Mouse (Mus musculus) stomach, embryonic 15.5 days (tissue): ENCODE measurements at regions not wholly inside any gene's neighbourhood (a gene's known extent, or its start where the extent isn't known, plus 50 kb on each side); places are given as distances from the start of the nearest gene placed in this dataset.

Source experiments
- ATAC-seq: fragments of 200-750 bp; cut with Nextera tagmentation; 2 replicates; pipeline ENCODE4 v1.8.0; 2017; ENCODE audit warnings: low read depth, moderate number of reproducible peaks, moderate TSS enrichment; ENCODE audit not compliant: insufficient read depth, low FRiP score
- H3K27ac ChIP-seq: fragments of 300-500 bp; sonication (generic); 2 replicates; pipeline ENCODE4 v1.5.1; 2015; ENCODE audit warnings: mild to moderate bottlenecking, inconsistent platforms
- H3K27me3 ChIP-seq: fragments of 300-500 bp; sonication (generic); replicated peaks from 2 replicates; pipeline ENCODE4 v1.6.1; 2015; ENCODE audit warnings: inconsistent platforms
- H3K36me3 ChIP-seq: fragments of 300-500 bp; sonication (generic); 2 replicates; pipeline ENCODE4 v1.6.1; 2015; ENCODE audit warnings: inconsistent platforms
- H3K4me1 ChIP-seq: fragments of 300-500 bp; sonication (generic); 2 replicates; pipeline ENCODE4 v1.6.1; 2015; ENCODE audit warnings: inconsistent platforms
- H3K4me2 ChIP-seq: fragments of 300-500 bp; sonication (generic); 2 replicates; pipeline ENCODE4 v1.6.1; 2015; ENCODE audit warnings: mild to moderate bottlenecking, inconsistent platforms
- H3K4me3 ChIP-seq: fragments of 300-500 bp; sonication (generic); replicated peaks from 2 replicates; pipeline ENCODE4 v1.5.1; 2015; ENCODE audit warnings: inconsistent platforms
- H3K9ac ChIP-seq: fragments of 300-500 bp; sonication (generic); 2 replicates; pipeline ENCODE4 v1.6.1; 2015; ENCODE audit warnings: inconsistent platforms
- H3K9me3 ChIP-seq: fragments of 300-500 bp; sonication (generic); 2 replicates; pipeline ENCODE4 v1.6.1; 2016; ENCODE audit warnings: inconsistent platforms
- WGBS: fragments of 180-500 bp; shearing (Covaris S2); methylation state at CpG from one replicate; pipeline ENCODE4 v1.1.7; 2015; 5-methylcytosine and 5-hydroxymethylcytosine counted together

DNA sequence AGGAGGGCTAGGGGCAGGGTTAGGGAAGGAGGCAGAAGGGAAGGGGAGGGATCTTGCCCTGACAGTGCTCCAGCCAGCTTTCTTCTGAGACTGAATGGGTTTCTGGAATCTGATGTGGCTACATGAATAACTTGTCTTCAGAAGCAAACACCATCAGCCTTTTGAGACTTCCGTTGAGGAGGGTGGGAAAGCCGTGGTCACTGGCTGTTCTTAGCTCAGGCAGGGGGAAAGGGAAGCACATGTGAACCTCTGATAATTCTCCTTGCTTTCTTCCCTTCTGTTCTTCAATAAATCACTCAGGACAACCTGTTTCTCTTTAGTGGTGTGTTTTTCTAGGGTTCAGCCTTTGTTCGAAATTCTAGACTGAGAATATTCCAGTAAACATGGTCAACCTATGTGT lies 148.9 kb downstream of the Bcl11a start:
- 54% methylated on average over 3 of the region's 3 CpGs for WGBS
- no peak overlapping the region for H3K4me2 ChIP-seq
- no peak overlapping the region for H3K9ac ChIP-seq
- H3K9me3 ChIP-seq = no peaks in the 10 kb centered on the region
- H3K27ac ChIP-seq = no peak overlapping the region
- no peak for ATAC-seq
- H3K27me3 ChIP-seq = no peaks in the 10 kb centered on the region
- H3K4me1 ChIP-seq = no peaks in the 10 kb centered on the region
- no peaks in the 10 kb centered on the region for H3K36me3 ChIP-seq
- H3K4me3 ChIP-seq = no peak overlapping the region

DNA sequence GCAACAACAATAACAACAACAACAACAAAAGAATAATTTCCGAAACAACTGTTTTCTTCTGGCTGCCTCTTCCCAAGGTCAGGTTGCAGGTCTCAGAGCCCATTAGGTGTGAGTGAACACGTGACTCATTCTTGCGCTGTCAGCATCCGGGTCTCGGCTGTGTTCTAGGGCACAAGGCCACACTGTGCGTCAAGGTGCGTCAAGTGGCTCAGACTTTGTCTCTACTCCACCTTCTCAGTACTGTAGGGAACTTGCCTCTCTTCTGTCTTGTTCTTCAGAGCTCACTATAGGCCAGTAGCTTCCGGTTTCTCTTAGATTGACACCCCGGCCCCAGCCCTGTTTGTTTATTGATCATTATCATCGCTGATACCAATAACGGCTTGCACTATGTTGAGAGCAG lies 155.5 kb downstream of the Bcl11a start:
- H3K9ac ChIP-seq = no peak overlapping the region
- WGBS = 61% methylated on average over 11 of the region's 11 CpGs
- no peak overlapping the region for H3K27ac ChIP-seq
- no peak for ATAC-seq
- H3K27me3 ChIP-seq = no peaks in the 10 kb centered on the region
- H3K4me1 ChIP-seq = 0 out of 2 replicates have a peak, but pooled peaks cover 4% of the 10 kb centered on the region
- H3K4me2 ChIP-seq = no peak overlapping the region
- H3K4me3 ChIP-seq = no peak overlapping the region
- H3K9me3 ChIP-seq = no peaks in the 10 kb centered on the region
- no peaks in the 10 kb centered on the region for H3K36me3 ChIP-seq

DNA sequence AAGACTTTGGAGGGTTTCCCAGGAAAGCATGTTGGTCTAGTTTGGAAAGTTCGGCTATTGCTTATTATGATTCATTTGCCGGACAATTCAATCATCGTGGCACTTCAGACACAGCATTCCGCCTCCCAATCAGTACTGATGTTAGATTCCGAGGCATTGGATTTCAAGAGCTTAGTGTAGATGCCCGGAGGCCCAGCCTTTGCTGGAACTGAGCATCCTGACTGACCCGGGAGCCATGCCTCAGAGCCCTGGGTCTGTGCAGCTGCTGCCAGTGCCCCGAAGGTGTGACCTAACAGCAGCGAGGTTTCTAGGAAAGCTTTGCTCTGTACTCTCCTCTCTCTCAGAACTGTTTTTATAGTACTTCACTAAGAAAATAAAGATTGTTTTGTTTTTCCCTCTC lies 156.0 kb downstream of the Bcl11a start:
- no peak overlapping the region for H3K4me2 ChIP-seq
- H3K9ac ChIP-seq = no peak overlapping the region
- no peak overlapping the region for H3K4me3 ChIP-seq
- no peak overlapping the region for H3K27ac ChIP-seq
- 42% methylated on average over 9 of the region's 9 CpGs for WGBS
- ATAC-seq = no peak
- H3K9me3 ChIP-seq = no peaks in the 10 kb centered on the region
- no peaks in the 10 kb centered on the region for H3K36me3 ChIP-seq
- H3K27me3 ChIP-seq = no peaks in the 10 kb centered on the region
- H3K4me1 ChIP-seq = 0 out of 2 replicates have a peak, but pooled peaks cover 4% of the 10 kb centered on the region

DNA sequence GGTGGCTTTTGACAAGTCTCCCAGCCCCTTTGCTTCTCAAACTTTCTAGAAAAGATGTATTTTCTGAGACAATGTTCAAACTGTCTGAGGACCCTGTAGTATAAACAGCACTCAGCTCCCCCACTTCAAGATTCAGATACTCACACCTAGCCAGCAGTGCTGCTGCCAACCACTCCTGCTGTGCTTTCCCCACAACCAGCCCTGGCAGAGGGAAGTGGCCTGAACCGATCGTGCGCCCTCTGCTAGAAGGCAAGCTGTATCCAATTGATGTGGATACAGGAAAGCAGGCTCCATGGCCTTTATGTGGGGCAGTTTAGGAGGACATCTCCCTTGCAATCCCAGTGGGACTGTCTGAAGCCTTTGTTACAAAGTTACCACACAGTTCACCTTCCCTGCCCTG lies 156.6 kb downstream of the Bcl11a start:
- ATAC-seq = no peak
- Histone ChIP-seq H3K27ac (no peak overlapping the region), H3K9ac (no peak overlapping the region), H3K36me3 (no peaks in the 10 kb centered on the region), H3K4me1 (0 out of 2 replicates have a peak, but pooled peaks cover 4% of the 10 kb centered on the region), H3K4me2 (no peak overlapping the region), H3K4me3 (no peak overlapping the region), H3K27me3 (no peaks in the 10 kb centered on the region), H3K9me3 (no peaks in the 10 kb centered on the region)
- WGBS = 74% methylated on average over 3 of the region's 3 CpGs

DNA sequence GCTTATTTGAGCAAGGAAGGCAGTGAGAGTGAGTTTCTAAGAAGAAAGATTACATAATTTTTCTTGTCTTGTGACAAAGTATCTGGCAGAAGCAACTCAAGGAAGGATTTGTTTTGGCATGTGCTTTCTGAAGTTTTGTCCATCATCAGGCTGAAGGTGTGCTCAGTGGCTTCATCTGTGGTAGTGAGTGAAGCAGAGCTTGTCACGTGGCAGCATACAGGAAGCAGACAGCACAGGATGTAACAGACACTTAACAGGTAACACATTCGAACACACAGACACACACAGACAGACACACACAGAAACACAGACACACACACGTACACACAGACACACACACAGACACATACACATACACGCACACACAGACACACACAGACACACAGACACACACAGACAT lies 157.5 kb downstream of the Bcl11a start:
- 83% methylated on average over 4 of the region's 4 CpGs for WGBS
- no peak overlapping the region for H3K27ac ChIP-seq
- no peak overlapping the region for H3K9ac ChIP-seq
- H3K27me3 ChIP-seq = no peaks in the 10 kb centered on the region
- no peak overlapping the region for H3K4me2 ChIP-seq
- no peak overlapping the region for H3K4me3 ChIP-seq
- 0 out of 2 replicates have a peak, but pooled peaks cover 4% of the 10 kb centered on the region for H3K4me1 ChIP-seq
- H3K9me3 ChIP-seq = no peaks in the 10 kb centered on the region
- no peak for ATAC-seq
- H3K36me3 ChIP-seq = no peaks in the 10 kb centered on the region

DNA sequence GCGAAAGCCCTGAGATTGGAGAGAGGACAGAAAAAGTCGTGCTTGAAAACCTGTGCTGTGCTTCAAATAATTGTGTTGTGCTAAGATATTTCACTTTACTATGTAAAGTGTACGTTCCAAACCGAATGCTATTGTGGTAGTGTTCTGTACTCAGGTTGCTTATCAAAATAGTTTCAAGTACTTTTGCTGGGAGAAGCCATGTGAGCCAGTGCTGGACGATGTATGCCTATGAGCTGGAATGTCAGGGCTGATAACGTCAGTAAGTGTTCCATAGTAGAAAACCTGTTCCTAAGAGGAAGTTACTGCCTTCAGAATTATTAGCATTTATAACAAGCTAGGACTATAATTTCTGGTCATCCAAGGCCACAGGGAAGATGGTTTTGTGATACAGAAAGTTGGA lies 161.8 kb downstream of the Bcl11a start:
- Histone ChIP-seq H3K27me3 (no peaks in the 10 kb centered on the region), H3K9ac (no peak overlapping the region), H3K4me2 (no peak overlapping the region), H3K36me3 (no peaks in the 10 kb centered on the region), H3K27ac (no peak overlapping the region), H3K9me3 (no peaks in the 10 kb centered on the region), H3K4me1 (peaks cover 3% of the 10 kb centered on the region; the same call in 1 of the 2 replicates), H3K4me3 (no peak overlapping the region)
- WGBS = 79% methylated on average over 6 of the region's 6 CpGs
- ATAC-seq = no peak

DNA sequence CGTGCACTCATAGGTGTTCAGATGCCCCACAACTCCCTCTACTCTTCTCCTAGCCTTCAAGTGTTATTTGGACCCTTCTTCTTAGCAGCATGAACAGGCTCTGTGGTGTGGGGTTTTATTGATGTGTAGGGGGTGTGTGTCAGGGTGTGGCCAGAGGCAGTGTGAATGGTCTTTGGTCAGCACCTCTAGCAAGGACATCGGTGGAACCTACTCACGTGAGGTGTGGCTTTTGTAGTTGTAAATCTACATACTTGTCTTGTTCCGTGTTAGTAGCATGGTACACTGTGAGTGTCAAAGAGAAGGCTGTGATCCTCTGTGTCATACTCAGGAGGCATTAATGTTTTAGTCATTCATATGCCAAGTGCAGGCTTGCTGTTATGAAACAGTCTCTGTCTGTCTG lies 164.2 kb downstream of the Bcl11a start:
- no peak overlapping the region for H3K4me2 ChIP-seq
- no peak overlapping the region for H3K9ac ChIP-seq
- WGBS = 69% methylated on average over 4 of the region's 4 CpGs
- no peak overlapping the region for H3K27ac ChIP-seq
- ATAC-seq = no peak
- no peaks in the 10 kb centered on the region for H3K36me3 ChIP-seq
- peaks cover 3% of the 10 kb centered on the region; the same call in 1 of the 2 replicates for H3K4me1 ChIP-seq
- no peaks in the 10 kb centered on the region for H3K27me3 ChIP-seq
- H3K9me3 ChIP-seq = no peaks in the 10 kb centered on the region
- H3K4me3 ChIP-seq = no peak overlapping the region

DNA sequence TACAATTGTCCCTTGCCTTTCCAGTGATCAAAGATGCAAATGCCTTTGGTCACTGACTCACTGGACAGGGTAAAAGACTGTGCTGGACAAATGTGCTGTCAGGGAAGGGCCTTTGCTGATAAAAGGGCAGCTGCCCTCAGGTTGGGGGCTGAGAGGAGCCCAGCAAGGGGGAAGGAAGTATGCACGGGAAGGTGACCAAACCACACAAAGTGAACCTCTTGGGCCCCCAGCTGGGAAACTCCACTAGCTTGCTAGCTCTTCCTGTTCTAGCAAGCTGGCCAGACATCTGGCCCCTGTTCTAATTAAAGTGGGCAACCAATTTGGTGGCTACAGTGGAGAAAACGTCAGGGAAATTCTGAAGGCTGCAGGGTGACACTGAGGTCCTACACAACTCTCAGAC lies 165.0 kb downstream of the Bcl11a start:
- H3K9me3 ChIP-seq = no peaks in the 10 kb centered on the region
- no peak overlapping the region for H3K4me3 ChIP-seq
- no peak overlapping the region for H3K27ac ChIP-seq
- H3K4me1 ChIP-seq = peaks cover 3% of the 10 kb centered on the region; the same call in 1 of the 2 replicates
- H3K9ac ChIP-seq = no peak overlapping the region
- H3K36me3 ChIP-seq = no peaks in the 10 kb centered on the region
- WGBS = 20% methylated on average over 2 of the region's 2 CpGs
- no peak for ATAC-seq
- H3K27me3 ChIP-seq = no peaks in the 10 kb centered on the region
- no peak overlapping the region for H3K4me2 ChIP-seq

DNA sequence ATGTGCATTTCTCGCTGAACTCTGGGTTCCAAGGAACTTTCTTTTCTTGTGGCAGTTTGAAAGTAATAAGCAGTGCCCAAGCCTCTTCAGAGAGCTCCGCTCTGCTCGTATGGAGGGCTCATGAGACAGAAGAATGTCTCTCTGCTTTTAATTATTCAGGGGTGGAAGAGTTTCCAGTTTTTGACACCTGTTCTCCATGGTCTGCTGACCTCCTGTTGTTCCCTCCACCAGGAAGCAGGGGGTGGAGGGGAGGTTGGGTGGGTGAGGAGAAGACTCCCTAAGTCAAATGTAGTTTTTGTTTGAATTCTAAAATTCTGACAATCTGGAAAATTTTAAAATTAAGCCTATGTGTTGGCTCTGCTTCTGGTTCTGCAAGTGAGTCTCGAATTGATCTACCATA lies 167.5 kb downstream of the Bcl11a start:
- 84% methylated on average over 4 of the region's 4 CpGs for WGBS
- ATAC-seq = no peak
- Histone ChIP-seq H3K27ac (no peak overlapping the region), H3K9ac (no peak overlapping the region), H3K9me3 (no peaks in the 10 kb centered on the region), H3K4me3 (no peak overlapping the region), H3K4me1 (peaks cover 3% of the 10 kb centered on the region; the same call in 1 of the 2 replicates), H3K27me3 (no peaks in the 10 kb centered on the region), H3K4me2 (no peak overlapping the region), H3K36me3 (no peaks in the 10 kb centered on the region)

DNA sequence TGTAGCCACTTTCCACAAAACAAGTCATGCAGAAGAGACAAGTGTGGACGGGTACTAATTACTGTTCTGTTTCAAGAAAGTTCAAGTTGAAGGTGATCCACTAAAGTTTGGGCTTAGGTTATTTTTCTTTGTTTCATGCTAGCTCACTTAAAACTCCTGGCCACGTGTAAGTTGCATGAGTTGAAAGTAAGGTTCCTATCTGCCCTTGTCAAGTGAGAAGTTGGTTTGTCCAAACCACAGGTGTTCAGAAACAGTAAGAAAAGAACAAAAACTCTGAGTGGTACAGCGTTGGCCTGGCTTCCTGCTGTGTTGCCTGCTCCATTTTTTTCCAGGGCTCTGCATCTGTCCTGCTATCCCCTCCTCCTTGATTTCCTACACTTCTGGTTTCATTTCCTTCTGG lies 168.5 kb downstream of the Bcl11a start:
- no peaks in the 10 kb centered on the region for H3K27me3 ChIP-seq
- no peak for ATAC-seq
- WGBS = 76% methylated on average over 3 of the region's 3 CpGs

DNA sequence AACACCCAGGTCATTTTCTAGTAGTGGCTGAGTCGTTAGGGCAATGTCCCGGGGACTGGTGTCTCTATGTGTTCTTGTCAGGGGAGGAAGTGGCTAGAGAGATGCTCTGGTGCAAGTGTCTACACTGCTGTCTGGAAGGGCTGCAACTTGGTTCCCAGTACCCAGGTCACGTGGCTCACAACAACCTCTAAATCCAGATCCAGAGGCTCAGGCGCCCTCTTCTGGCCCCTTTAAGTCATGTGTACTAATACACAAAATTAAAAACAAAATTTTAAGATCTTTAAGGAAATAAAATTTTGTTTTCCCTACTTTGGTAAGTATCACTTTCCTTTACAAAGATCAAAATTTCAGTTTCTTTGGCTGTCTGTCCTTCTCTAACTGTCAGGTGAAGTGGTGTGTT lies 169.4 kb downstream of the Bcl11a start:
- no peak for ATAC-seq
- H3K4me1 ChIP-seq = peaks cover 3% of the 10 kb centered on the region; the same call in 1 of the 2 replicates
- H3K9ac ChIP-seq = no peak overlapping the region
- no peaks in the 10 kb centered on the region for H3K9me3 ChIP-seq
- no peak overlapping the region for H3K27ac ChIP-seq
- 92% methylated on average over 4 of the region's 4 CpGs for WGBS
- H3K4me3 ChIP-seq = no peak overlapping the region
- no peak overlapping the region for H3K4me2 ChIP-seq
- H3K27me3 ChIP-seq = no peaks in the 10 kb centered on the region
- no peaks in the 10 kb centered on the region for H3K36me3 ChIP-seq

More for the DNA sequence above, 168.5 kb downstream of the Bcl11a start:
- H3K36me3 ChIP-seq = no peaks in the 10 kb centered on the region
- H3K9ac ChIP-seq = no peak overlapping the region
- H3K4me2 ChIP-seq = no peak overlapping the region
- no peaks in the 10 kb centered on the region for H3K9me3 ChIP-seq
- H3K4me3 ChIP-seq = no peak overlapping the region
- peaks cover 3% of the 10 kb centered on the region; the same call in 1 of the 2 replicates for H3K4me1 ChIP-seq
- H3K27ac ChIP-seq = no peak overlapping the region

DNA sequence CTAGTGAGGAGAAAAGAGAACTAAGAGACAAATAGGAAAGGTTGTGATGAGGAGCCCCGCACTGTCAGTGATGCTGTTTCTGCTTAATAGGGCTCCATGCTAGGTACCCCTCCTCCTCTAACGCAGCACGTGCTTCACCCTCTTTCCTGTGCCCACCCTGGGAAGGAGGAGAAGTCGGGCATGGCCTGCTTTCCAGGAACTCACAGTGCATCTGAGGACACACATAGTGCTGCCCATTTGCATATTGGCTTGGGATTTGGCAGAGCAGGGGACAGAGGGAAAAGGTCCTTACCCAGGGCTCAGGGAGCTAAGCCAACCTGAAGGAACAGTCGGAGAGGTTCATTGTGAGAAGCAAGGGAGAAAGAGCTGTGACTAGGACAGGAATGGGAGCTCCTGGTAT lies 173.7 kb downstream of the Bcl11a start:
- H3K9ac ChIP-seq = no peak overlapping the region
- H3K36me3 ChIP-seq = no peaks in the 10 kb centered on the region
- H3K4me1 ChIP-seq = no peaks in the 10 kb centered on the region
- no peaks in the 10 kb centered on the region for H3K27me3 ChIP-seq
- no peak for ATAC-seq
- H3K4me2 ChIP-seq = no peak overlapping the region
- no peak overlapping the region for H3K4me3 ChIP-seq
- WGBS = 59% methylated on average over 5 of the region's 5 CpGs
- H3K27ac ChIP-seq = no peak overlapping the region
- H3K9me3 ChIP-seq = no peaks in the 10 kb centered on the region
